Mouse (Mus musculus) cerebellum, postnatal 14 days (tissue): ENCODE results near the gene Ccdc127.

Experiments
- DNase-seq, 2 experiments: peaks; one replicate each; pipeline ENCODE4 v3.0.0; 2021; ENCODE audit warnings: mixed read lengths in 2 of 2

Gene Ccdc127

GRCm38 (mm10) chr13:74390371-74390990 lies 40.4 kb downstream of the Ccdc127 start, which contains the start of gene Zfp72:
TSS of gene Zfp72 (minus strand) at chr13:74390836.
- DNase-seq = peak; percentile 75 to 82

- peak in 1 of 2 experiments; percentile 20 for DNase-seq
These were observed 41.0 kb downstream of the Ccdc127 start for GRCm38 (mm10) chr13:74391156-74391555.

GRCm38 (mm10) chr13:74399298-74399839 lies 49.3 kb downstream of the Ccdc127 start, which contains the start of gene Ftl1-ps1:
TSS of gene Ftl1-ps1 (plus strand) at chr13:74399694.
- no peak for DNase-seq
